Mouse (Mus musculus) heart, postnatal 4 days (tissue): ENCODE data around the gene Rps6. TPM values are rescaled to one million over a fixed set of nuclear protein-coding genes. Genes with fewer than 3 reads are reported as not detected.
A peak's percentile ranks its signal among the peaks of the same experiment; 100 is the strongest.
"Not testable (repeated sequence)": the region's sequence is repeated elsewhere in the genome, so short reads cannot be mapped to it uniquely, and the experiment has no call there.

Source experiments
- DNase-seq: peaks from one replicate; pipeline ENCODE4 v3.0.0; 2021
- total RNA-seq, 2 experiments: library from RNA; stranded (reverse); gene quantifications; 2 replicates each; pipeline ENCODE4 v1.2.3; 2021

Gene Rps6
- total RNA-seq, 2 experiments from 2014 or later = 718 to 724 TPM

DNA sequence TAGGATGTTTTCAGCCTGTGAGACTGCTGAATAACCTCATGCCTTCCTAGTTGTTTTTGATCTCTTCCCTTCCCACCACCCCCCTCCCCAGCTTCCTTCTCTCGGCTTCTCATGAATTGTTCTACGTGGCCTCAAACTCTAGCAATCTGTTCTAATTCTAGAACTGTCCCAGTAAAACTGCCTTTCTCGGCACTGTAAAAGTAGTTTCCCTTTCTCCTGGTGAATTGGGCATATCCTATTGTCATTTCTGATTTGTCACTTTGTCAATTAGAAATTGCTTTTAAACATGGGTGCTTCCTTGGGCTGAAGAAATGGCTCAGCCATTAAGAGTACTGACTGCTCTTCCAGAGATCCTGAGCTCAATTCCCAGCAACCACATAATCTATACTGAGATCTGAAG, 5.2 kb downstream of the Rps6 start:
- DNase-seq = no peak

DNA sequence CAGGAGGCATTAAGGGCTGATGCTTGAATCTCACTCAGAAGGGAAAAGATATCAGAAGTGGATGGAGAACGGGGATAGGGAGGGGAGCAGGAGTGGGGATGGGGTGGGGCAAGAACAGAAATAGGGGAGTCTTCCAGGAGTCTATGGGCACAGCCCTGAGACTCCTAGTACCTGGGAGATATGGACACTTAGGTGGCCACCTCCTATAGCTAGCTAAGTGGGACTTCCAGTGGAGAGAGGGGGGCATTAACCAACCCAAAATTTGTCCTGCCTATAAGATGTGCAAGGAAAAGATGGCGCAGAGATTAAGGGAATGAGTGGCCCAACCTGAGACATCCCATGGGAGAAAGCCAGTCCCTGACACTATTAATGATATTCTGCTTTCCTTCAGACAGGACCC, 5.9 kb downstream of the Rps6 start:
- no peak for DNase-seq

GRCm38 (mm10) chr4:86847246-86847645, 10.0 kb downstream of the Rps6 start:
- no peak for DNase-seq

- DNase-seq = no peak
Observed at GRCm38 (mm10) chr4:86845384-86845783, 11.8 kb downstream of the Rps6 start.

DNA sequence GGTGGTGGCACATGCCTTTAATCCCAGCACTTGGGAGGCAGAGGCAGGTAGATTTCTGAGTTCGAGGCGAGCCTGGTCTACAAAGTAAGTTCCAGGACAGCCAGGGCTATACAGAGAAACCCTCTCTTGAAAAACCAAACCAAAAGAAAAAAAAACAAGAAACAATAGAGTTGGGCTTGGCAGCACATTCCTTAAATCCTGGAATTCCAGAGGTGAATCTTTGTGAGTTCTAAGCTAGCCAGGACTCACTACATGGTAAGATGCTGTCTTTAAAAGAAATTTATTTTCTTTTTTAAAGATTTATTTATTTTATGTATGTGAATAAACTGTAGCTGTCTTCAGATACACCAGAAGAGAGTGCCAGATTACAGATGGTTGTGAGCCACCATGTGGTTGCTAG, 16.1 kb downstream of the Rps6 start:
- not testable (repeated sequence) for DNase-seq

- DNase-seq = no peak
Observed at GRCm38 (mm10) chr4:86831896-86832295, 25.3 kb downstream of the Rps6 start.

DNA sequence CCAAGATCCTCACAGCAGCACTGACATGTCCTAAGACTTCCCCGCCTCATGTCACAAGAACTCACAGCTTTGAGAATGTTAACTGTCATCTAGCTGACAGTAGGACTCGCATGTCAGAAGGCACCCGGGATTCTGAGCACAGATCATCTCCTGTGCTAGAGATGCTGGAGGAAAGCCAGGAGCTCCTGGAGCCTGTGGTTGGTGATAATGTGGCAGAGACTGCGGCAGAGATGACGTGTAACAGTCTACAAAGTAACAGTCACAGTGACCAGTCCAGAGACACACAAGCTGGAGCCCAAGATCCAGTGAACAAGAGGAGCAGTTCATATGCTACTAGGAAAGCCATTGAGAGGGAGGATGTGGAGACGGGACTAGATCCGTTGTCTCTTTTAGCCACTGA, 32.1 kb downstream of the Rps6 start:
- DNase-seq = no peak

DNA sequence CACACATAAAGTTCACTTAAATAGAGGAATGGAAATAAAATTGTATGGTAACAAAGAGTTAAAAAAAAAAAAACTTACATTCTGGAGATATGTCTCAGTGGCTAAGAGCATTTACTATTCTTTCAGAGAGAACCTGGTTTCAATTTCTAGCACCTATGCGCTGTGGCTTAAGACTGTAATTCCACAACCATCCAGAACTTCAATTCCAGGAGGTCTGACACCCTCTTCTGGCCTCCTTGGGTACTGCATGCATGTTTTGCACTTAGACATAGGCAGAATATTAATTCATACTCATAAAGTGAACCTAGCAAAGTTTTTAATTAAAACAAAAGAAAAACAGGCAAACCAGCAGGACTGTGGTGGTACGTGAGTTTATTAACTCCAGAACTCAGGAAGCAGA, 34.0 kb downstream of the Rps6 start:
- DNase-seq = peak; percentile 72

GRCm38 (mm10) chr4:86814850-86815249, 42.4 kb downstream of the Rps6 start:
- no peak for DNase-seq

DNA sequence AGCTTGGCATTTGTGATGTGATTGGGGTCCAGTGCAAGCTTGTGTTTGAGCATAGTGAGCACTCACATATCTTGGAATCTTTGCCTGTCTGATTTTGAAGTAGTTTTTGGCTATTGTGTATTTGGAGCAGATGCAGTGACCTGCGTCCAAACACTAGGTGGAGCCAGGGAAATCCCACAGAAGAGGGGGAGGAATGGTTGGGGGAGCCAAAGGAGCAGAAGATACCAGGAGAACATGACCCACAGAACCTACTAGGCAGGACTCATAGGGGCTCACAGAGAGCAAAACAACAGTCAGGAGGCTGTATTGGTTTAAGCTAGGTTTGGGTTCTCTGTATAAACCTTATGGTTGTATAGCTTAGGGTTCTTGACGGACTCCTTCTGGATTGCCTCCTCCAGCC, 46.6 kb downstream of the Rps6 start:
- peak; percentile 15 for DNase-seq

Other genes with a start within 250 kb of the Rps6 start
- 10 to 100 TPM; 11.9 to 15.4 TPM for gene Haus6, start 245.4 kb downstream of the Rps6 start, total RNA-seq
- 100 to 1,000 TPM in 1 of 2 experiments, 10 to 100 TPM in 1; 99.8 to 104 TPM for gene Plin2, start 187.4 kb downstream of the Rps6 start, total RNA-seq
- 10 to 100 TPM; 26.2 to 33.0 TPM for gene Dennd4c, start 108.9 kb downstream of the Rps6 start, total RNA-seq
- gene Acer2, start 17.0 kb upstream of the Rps6 start, total RNA-seq = 10 to 100 TPM; 18.2 to 19.0 TPM